Mouse (Mus musculus) T-helper 17 cell (primary cell): ENCODE data around the gene Krt13.

Experiments used
- in situ Hi-C, 2 experiments: fragments of 300-600 bp; cut with MboI, MseI; formaldehyde crosslinking; loops; 1 replicate in 1 of 2; 2 replicates in 1 of 2; pipeline ENCODE4 v1.15.1; 2025; ENCODE audit warnings: high pct_unique_total_duplicates in 2 of 2

The Krt13 gene

GRCm38 (mm10) chr11:100121466-100121865 lies at the start of gene Krt13:
Gene Krt13, minus strand, starts transcription at chr11:100121566.
- in situ Hi-C loops: no loop called here

GRCm38 (mm10) chr11:100168765-100169762 lies 47.7 kb upstream of the Krt13 start:
- in situ Hi-C loops: loop anchor here in 1 of 2 experiments (5.0 kb wide), 1 partner anchor 113 kb away; no protein-coding TSS in a partner anchor

GRCm38 (mm10) chr11:100168071-100168470 lies 46.7 kb upstream of the Krt13 start:
- in situ Hi-C loops: loop anchor here in 1 of 2 experiments (5.0 kb wide), 1 partner anchor 114 kb away; no protein-coding TSS in a partner anchor

- in situ Hi-C loops: no loop called here
Measured at GRCm38 (mm10) chr11:100164392-100164791, 43.0 kb upstream of the Krt13 start.

- in situ Hi-C loops: no loop called here
Measured at GRCm38 (mm10) chr11:100157908-100158477, 36.6 kb upstream of the Krt13 start.

- in situ Hi-C loops: no loop called here
Measured at GRCm38 (mm10) chr11:100157331-100157730, 36.0 kb upstream of the Krt13 start.

GRCm38 (mm10) chr11:100155497-100156255 lies 34.3 kb upstream of the Krt13 start:
- in situ Hi-C loops: no loop called here

GRCm38 (mm10) chr11:100148615-100149330 lies 27.4 kb upstream of the Krt13 start, which contains the start of gene Krt19:
Gene Krt19, minus strand, starts transcription at chr11:100148665.
- in situ Hi-C loops: no loop called here

GRCm38 (mm10) chr11:100147566-100148353 lies 26.4 kb upstream of the Krt13 start:
- in situ Hi-C loops: no loop called here

- in situ Hi-C loops: no loop called here
Measured at GRCm38 (mm10) chr11:100145858-100146560, 24.6 kb upstream of the Krt13 start.

- in situ Hi-C loops: no loop called here
Measured at GRCm38 (mm10) chr11:100145104-100145503, 23.7 kb upstream of the Krt13 start.

GRCm38 (mm10) chr11:100140966-100141365 lies 19.6 kb upstream of the Krt13 start:
- in situ Hi-C loops: no loop called here

GRCm38 (mm10) chr11:100139391-100139790 lies 18.0 kb upstream of the Krt13 start:
- in situ Hi-C loops: no loop called here

- in situ Hi-C loops: no loop called here
Measured at GRCm38 (mm10) chr11:100138809-100139208, 17.4 kb upstream of the Krt13 start.

- in situ Hi-C loops: no loop called here
Measured at GRCm38 (mm10) chr11:100137693-100138092, 16.3 kb upstream of the Krt13 start.

- in situ Hi-C loops: no loop called here
Measured at GRCm38 (mm10) chr11:100136559-100136958, 15.2 kb upstream of the Krt13 start.

- in situ Hi-C loops: no loop called here
Measured at GRCm38 (mm10) chr11:100135731-100136130, 14.4 kb upstream of the Krt13 start, which contains the start of gene Krt15. Gene Krt15, minus strand, starts transcription at chr11:100135928.

GRCm38 (mm10) chr11:100124901-100125300 lies 3.5 kb upstream of the Krt13 start:
- in situ Hi-C loops: no loop called here

GRCm38 (mm10) chr11:100120331-100120730 lies 1.0 kb downstream of the Krt13 start:
- in situ Hi-C loops: no loop called here

- in situ Hi-C loops: no loop called here
Measured at GRCm38 (mm10) chr11:100113742-100114029, 7.7 kb downstream of the Krt13 start.
